In the genomic region with DNA sequence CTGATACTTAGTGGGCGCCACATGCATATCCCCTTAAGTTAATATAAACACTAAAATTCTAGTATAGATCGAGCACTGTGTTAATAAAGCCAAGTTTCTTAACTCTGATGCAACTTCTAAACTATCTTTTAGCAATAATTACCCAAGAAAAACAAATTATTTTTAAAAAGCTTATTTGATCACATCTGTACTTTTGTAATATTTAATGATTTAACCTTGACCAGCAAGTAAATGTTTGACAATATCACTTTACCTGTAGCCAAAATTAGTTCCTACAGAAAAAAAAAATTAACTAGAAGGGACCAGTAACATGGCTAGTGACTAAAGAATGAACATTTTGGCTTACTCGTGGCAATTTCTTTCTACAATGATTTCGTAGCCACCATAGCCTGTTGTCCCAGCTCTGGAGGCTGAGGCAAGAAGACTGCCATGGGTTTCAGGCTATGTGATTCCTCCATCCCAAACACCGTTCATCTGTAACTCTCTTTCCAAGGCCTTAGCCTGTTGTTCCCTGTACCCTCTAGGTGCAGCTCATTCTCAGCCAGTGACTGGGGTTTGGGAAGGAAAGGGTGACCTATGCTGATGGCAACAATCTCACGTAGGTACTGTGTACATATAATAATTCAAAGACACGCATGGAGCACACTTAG, we compare ENCODE assay signal across 23 mouse cellular contexts.
"Had no signal": no experiment of that assay in that cellular context is flagged by ENCODE, and none has a peak within 500 bp of the region (broad histone marks: within the 10 kb centered on the region; RNA-seq: fewer than 3 reads in every experiment).

No protein-coding gene starts in this region.

- H3K9ac ChIP-seq: limb, embryonic 12.5 days; limb, embryonic 15.5 days; liver, embryonic 14.5 days; lung, embryonic 15.5 days; midbrain, embryonic 15.5 days; neural tube, embryonic 12.5 days; neural tube, embryonic 15.5 days had no signal

- H3K4me3 ChIP-seq: limb, embryonic 12.5 days; limb, embryonic 15.5 days; lung, embryonic 15.5 days; megakaryocyte, embryonic 14.5 days; midbrain, embryonic 10.5 days; midbrain, embryonic 15.5 days; neural tube, embryonic 12.5 days; neural tube, embryonic 15.5 days had no signal

- H3K27me3 ChIP-seq: limb, embryonic 12.5 days; limb, embryonic 15.5 days; lung, embryonic 15.5 days; megakaryocyte, embryonic 14.5 days; midbrain, embryonic 15.5 days; neural tube, embryonic 12.5 days; neural tube, embryonic 15.5 days had no signal

- H3K4me2 ChIP-seq: limb, embryonic 12.5 days; limb, embryonic 15.5 days; lung, embryonic 15.5 days; midbrain, embryonic 15.5 days; neural tube, embryonic 12.5 days; neural tube, embryonic 15.5 days had no signal

- ATAC-seq: inflammation-experienced regulatory T-cells, adult 6 months; midbrain, embryonic 15.5 days had no signal

- H3K4me1 ChIP-seq: limb, embryonic 12.5 days; limb, embryonic 15.5 days; lung, embryonic 15.5 days; megakaryocyte, embryonic 14.5 days; midbrain, embryonic 10.5 days; midbrain, embryonic 15.5 days; neural tube, embryonic 12.5 days had no signal

- H3K9me3 ChIP-seq: limb, embryonic 12.5 days; limb, embryonic 15.5 days; lung, embryonic 15.5 days; megakaryocyte, embryonic 14.5 days; midbrain, embryonic 10.5 days; midbrain, embryonic 15.5 days; neural tube, embryonic 12.5 days; neural tube, embryonic 15.5 days had no signal

- DNase-seq: kidney, postnatal 4 days; left cerebral cortex, postnatal 4 days; lung, adult 18-20 months; lung, postnatal 10 days; lung, postnatal 36 days; right cerebral cortex, adult 18-20 months; right cerebral cortex, postnatal 14 days; right cerebral cortex, postnatal 4 days; thymus, adult 2 months; thymus, postnatal 14 days; thymus, postnatal 4 days had no signal

- H3K27ac ChIP-seq: hindbrain, postnatal 0 days; limb, embryonic 12.5 days; limb, embryonic 15.5 days; liver, embryonic 14.5 days; lung, embryonic 15.5 days; midbrain, embryonic 10.5 days; midbrain, embryonic 15.5 days; neural tube, embryonic 12.5 days; neural tube, embryonic 15.5 days; stomach, postnatal 0 days had no signal
